ENCODE assay signal across 8 mouse cellular contexts in the genomic region with DNA sequence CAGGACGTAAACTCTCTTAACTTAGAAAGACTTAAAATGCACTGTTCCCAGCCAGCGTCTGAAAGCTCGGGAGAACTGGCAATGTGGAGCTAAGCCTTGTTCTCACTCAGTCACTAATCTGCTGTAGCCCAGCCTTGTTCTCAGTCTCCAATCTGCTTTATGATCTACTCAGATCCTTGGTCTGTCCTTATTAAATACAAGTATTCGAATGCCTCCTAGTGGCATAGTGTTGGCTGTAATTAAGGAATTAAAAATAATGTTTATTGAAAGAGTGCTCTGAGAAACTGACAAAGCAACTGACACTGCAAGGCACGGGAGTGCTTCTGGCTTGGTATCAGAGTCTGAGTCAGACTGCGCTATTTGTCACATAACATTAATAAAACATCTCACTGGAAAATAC.
DNase-seq lines count a peak whose midpoint lies in the region; ATAC-seq and TF ChIP-seq lines count a peak whose summit lies in the region.

No protein-coding gene starts in this region.

- no peaks in the 10 kb centered on the region for H3K9me3 ChIP-seq in heart, embryonic 10.5 days
- H3K9me3 ChIP-seq in neural tube, embryonic 14.5 days (ENCODE audit: control insufficient read depth, low read length) = no peaks in the 10 kb centered on the region
- no peaks in the 10 kb centered on the region for H3K9me3 ChIP-seq in hindbrain, postnatal 0 days (ENCODE audit: low read length)

- H3K9ac ChIP-seq in neural tube, embryonic 14.5 days (replicated peaks; ENCODE audit: low read depth, low read length) = no peak overlapping the region
- no peak overlapping the region for H3K9ac ChIP-seq in hindbrain, postnatal 0 days (replicated peaks; ENCODE audit: low read length)

- H3K4me2 ChIP-seq in neural tube, embryonic 14.5 days (ENCODE audit: low read depth, low read length) = no peak overlapping the region
- H3K4me2 ChIP-seq in hindbrain, postnatal 0 days (ENCODE audit: low read depth, low read length) = no peak overlapping the region

- H3K27me3 ChIP-seq in heart, embryonic 10.5 days (ENCODE audit: insufficient read depth, poor library complexity, severe bottlenecking) = no peaks in the 10 kb centered on the region
- no peaks in the 10 kb centered on the region for H3K27me3 ChIP-seq in neural tube, embryonic 14.5 days (ENCODE audit: control insufficient read depth, insufficient read depth, low read length)
- H3K27me3 ChIP-seq in hindbrain, postnatal 0 days (ENCODE audit: insufficient read depth, low read length) = no peaks in the 10 kb centered on the region

- H3K27ac ChIP-seq in heart, embryonic 10.5 days = no peak overlapping the region
- H3K27ac ChIP-seq in neural tube, embryonic 14.5 days (ENCODE audit: low read depth, low read length) = no peak overlapping the region
- H3K27ac ChIP-seq in hindbrain, postnatal 0 days = no peak overlapping the region

- intact Hi-C loops in heart, postnatal 10 days (cut with DNase I) = loop anchor here (5.0 kb wide), 1 partner anchor 117 kb away; the partner anchor contains the start of gene Dennd1b

- peaks cover 4% of the 10 kb centered on the region; the same call in 1 of the 2 replicates for H3K4me1 ChIP-seq in heart, embryonic 10.5 days
- H3K4me1 ChIP-seq in neural tube, embryonic 14.5 days (ENCODE audit: control insufficient read depth, insufficient read depth, low read length) = no peaks in the 10 kb centered on the region; the same call in 1 of the 2 replicates
- no peaks in the 10 kb centered on the region for H3K4me1 ChIP-seq in hindbrain, postnatal 0 days (ENCODE audit: insufficient read depth, low read length)

- WGBS in heart, embryonic 10.5 days = 81% methylated on average over 6 of the region's 6 CpGs
- WGBS in neural tube, embryonic 14.5 days = 63% methylated on average over 6 of the region's 6 CpGs
- WGBS in hindbrain, postnatal 0 days = 46% methylated on average over 6 of the region's 6 CpGs

- DNase-seq in heart, postnatal 10 days = peak; percentile 8 to 14
- no peak for DNase-seq in heart, embryonic 10.5 days (ENCODE audit: low spot score)
- DNase-seq in neural tube, embryonic 10.5 days (ENCODE audit: extremely low spot score, low spot score) = no peak
- DNase-seq in hindbrain, postnatal 0 days (ENCODE audit: low spot score) = peak; percentile 52
- DNase-seq in telencephalon, adult 2 months (ENCODE audit: low read depth, low spot score) = peak; percentile 27
- DNase-seq in kidney, postnatal 10 days = no peak
- no peak for DNase-seq in adrenal gland, postnatal 25 days

- no peak overlapping the region for H3K4me3 ChIP-seq in heart, embryonic 10.5 days
- no peak overlapping the region for H3K4me3 ChIP-seq in neural tube, embryonic 14.5 days (ENCODE audit: low read depth, low read length)
- no peak overlapping the region for H3K4me3 ChIP-seq in hindbrain, postnatal 0 days (ENCODE audit: low read length)

- 0 out of 2 replicates have a peak, but pooled peaks have one; percentile 22 for ATAC-seq in neural tube, embryonic 14.5 days (ENCODE audit: low read depth)
- peak; percentile 25; the same call in 1 of the 2 replicates for ATAC-seq in hindbrain, postnatal 0 days

- H3K36me3 ChIP-seq in heart, embryonic 10.5 days = 0 out of 2 replicates have a peak, but pooled peaks cover under 1% of the 10 kb centered on the region
- H3K36me3 ChIP-seq in neural tube, embryonic 14.5 days (ENCODE audit: control insufficient read depth, insufficient read depth, low read length) = no peaks in the 10 kb centered on the region
- H3K36me3 ChIP-seq in hindbrain, postnatal 0 days (ENCODE audit: insufficient read depth, low read length) = no peaks in the 10 kb centered on the region

- TF ChIP-seq CTCF in hindbrain, postnatal 0 days (IDR thresholded peaks at IDR 0.05; ENCODE audit: low read depth) = peak; percentile 50

Comparison
In these comparisons a context has a peak if more than half of its experiments do, and no peak if none do; other contexts are left out.
1. DNase-seq: peak in heart, postnatal 10 days (2 of 2), hindbrain, postnatal 0 days (single experiment) and telencephalon, adult 2 months (single experiment); none in heart, embryonic 10.5 days (single experiment), neural tube, embryonic 10.5 days (single experiment), kidney, postnatal 10 days (single experiment) and adrenal gland, postnatal 25 days (single experiment).